Comparison of ENCODE assay signal across 23 mouse cellular contexts in genomic region chr6:52517272-52517671, GRCm38 (mm10).
A peak's percentile ranks its signal among the peaks of the same experiment; 100 is the strongest.
DNase-seq lines count a peak whose midpoint lies in the region; ATAC-seq lines count a peak whose summit lies in the region.
"Had no signal": no experiment of that assay in that cellular context is flagged by ENCODE, and none has a peak within 500 bp of the region (broad histone marks: within the 10 kb centered on the region; RNA-seq: fewer than 3 reads in every experiment).

No protein-coding gene starts in this region.

- H3K4me1 ChIP-seq in hindbrain, embryonic 16.5 days (ENCODE audit: control insufficient read depth, insufficient read depth, low read depth, low read length): no peaks in the 10 kb centered on the region
- H3K4me1 ChIP-seq in hindbrain, embryonic 12.5 days: peaks cover 3% of the 10 kb centered on the region; the same call in 1 of the 2 replicates
- H3K4me1 ChIP-seq in neural tube, embryonic 13.5 days (replicated peaks): peaks cover 19% of the 10 kb centered on the region
- H3K4me1 ChIP-seq in neural tube, embryonic 14.5 days (ENCODE audit: control insufficient read depth, insufficient read depth, low read length): peaks cover 13% of the 10 kb centered on the region
- peaks cover 19% of the 10 kb centered on the region; the same call in 1 of the 2 replicates for H3K4me1 ChIP-seq in neural tube, embryonic 15.5 days

- no peak overlapping the region for H3K4me2 ChIP-seq in hindbrain, embryonic 16.5 days (ENCODE audit: low read length)
- no peak overlapping the region for H3K4me2 ChIP-seq in hindbrain, embryonic 12.5 days (replicated peaks)
- no peak overlapping the region for H3K4me2 ChIP-seq in neural tube, embryonic 13.5 days
- H3K4me2 ChIP-seq in neural tube, embryonic 14.5 days (ENCODE audit: low read depth, low read length): no peak overlapping the region
- no peak overlapping the region for H3K4me2 ChIP-seq in neural tube, embryonic 15.5 days

- WGBS in hindbrain, embryonic 16.5 days: 56% methylated on average over 5 of the region's 5 CpGs
- WGBS in hindbrain, embryonic 12.5 days: 77% methylated on average over 5 of the region's 5 CpGs
- WGBS in neural tube, embryonic 13.5 days: 36% methylated on average over 5 of the region's 5 CpGs
- WGBS in neural tube, embryonic 14.5 days: 41% methylated on average over 5 of the region's 5 CpGs
- WGBS in neural tube, embryonic 15.5 days: 36% methylated on average over 5 of the region's 5 CpGs

- H3K27me3 ChIP-seq in hindbrain, embryonic 16.5 days (replicated peaks; ENCODE audit: control insufficient read depth, insufficient read depth, low read length): no peaks in the 10 kb centered on the region
- H3K27me3 ChIP-seq in hindbrain, embryonic 12.5 days: no peaks in the 10 kb centered on the region
- no peaks in the 10 kb centered on the region for H3K27me3 ChIP-seq in neural tube, embryonic 13.5 days
- no peaks in the 10 kb centered on the region for H3K27me3 ChIP-seq in neural tube, embryonic 14.5 days (ENCODE audit: control insufficient read depth, insufficient read depth, low read length)
- no peaks in the 10 kb centered on the region for H3K27me3 ChIP-seq in neural tube, embryonic 15.5 days (replicated peaks)
- H3K27me3 ChIP-seq: CH12.LX, Patski had no signal

- ATAC-seq in hindbrain, embryonic 16.5 days: peak; percentile 56
- no peak for ATAC-seq in hindbrain, embryonic 12.5 days (ENCODE audit: low FRiP score)
- peak; percentile 73 for ATAC-seq in neural tube, embryonic 13.5 days (ENCODE audit: low read depth)
- ATAC-seq in neural tube, embryonic 14.5 days (ENCODE audit: low read depth): peak; percentile 69; the same call in 1 of the 2 replicates
- peak; percentile 78; the same call in 1 of the 2 replicates for ATAC-seq in neural tube, embryonic 15.5 days (ENCODE audit: low FRiP score)
- ATAC-seq: activated CD4-positive, CD25-positive, alpha-beta regulatory T cell, adult 4 months; CD4-positive, CD25-positive, alpha-beta regulatory T cell, adult 4 months; Patski had no signal

- H3K4me3 ChIP-seq in hindbrain, embryonic 16.5 days (ENCODE audit: low read length): no peak overlapping the region
- H3K4me3 ChIP-seq in hindbrain, embryonic 12.5 days: no peak overlapping the region
- H3K4me3 ChIP-seq in neural tube, embryonic 13.5 days: no peak overlapping the region
- no peak overlapping the region for H3K4me3 ChIP-seq in neural tube, embryonic 14.5 days (ENCODE audit: low read depth, low read length)
- H3K4me3 ChIP-seq in neural tube, embryonic 15.5 days (replicated peaks): no peak overlapping the region

- H3K9me3 ChIP-seq in hindbrain, embryonic 16.5 days (ENCODE audit: control insufficient read depth, low read length): no peaks in the 10 kb centered on the region
- H3K9me3 ChIP-seq in hindbrain, embryonic 12.5 days (replicated peaks): no peaks in the 10 kb centered on the region
- H3K9me3 ChIP-seq in neural tube, embryonic 13.5 days: no peaks in the 10 kb centered on the region
- H3K9me3 ChIP-seq in neural tube, embryonic 14.5 days (ENCODE audit: control insufficient read depth, low read length): no peaks in the 10 kb centered on the region
- H3K9me3 ChIP-seq in neural tube, embryonic 15.5 days (replicated peaks): no peaks in the 10 kb centered on the region
- H3K9me3 ChIP-seq: G1E had no signal

- no peak for DNase-seq in neural tube, embryonic 10.5 days (ENCODE audit: extremely low spot score, low spot score)
- no peak for DNase-seq in gastrocnemius, postnatal 36 days
- no peak for DNase-seq in MN1 (ENCODE audit: low spot score)
- DNase-seq: adrenal gland, adult 2 months; adrenal gland, adult 8-10 months; adrenal gland, postnatal 10 days; adrenal gland, postnatal 14 days; adrenal gland, postnatal 25 days; adrenal gland, postnatal 36 days; B cell, adult 2 months; cerebellum, adult 11 months; cerebellum, adult 11-12 months; cerebellum, adult 18-20 months had no signal

- intact Hi-C loops in gastrocnemius, postnatal 36 days (cut with DNase I): no loop called here

- no peak overlapping the region for H3K27ac ChIP-seq in hindbrain, embryonic 16.5 days (ENCODE audit: low read depth, low read length)
- H3K27ac ChIP-seq in hindbrain, embryonic 12.5 days: no peak overlapping the region
- peak overlapping the region; percentile 74; the same call in 1 of the 2 replicates for H3K27ac ChIP-seq in neural tube, embryonic 13.5 days (replicated peaks)
- peak overlapping the region; percentile 45; the same call in 1 of the 2 replicates for H3K27ac ChIP-seq in neural tube, embryonic 14.5 days (ENCODE audit: low read depth, low read length)
- no peak overlapping the region; the same call in 1 of the 2 replicates for H3K27ac ChIP-seq in neural tube, embryonic 15.5 days (replicated peaks)

- H3K36me3 ChIP-seq in hindbrain, embryonic 16.5 days (ENCODE audit: control insufficient read depth, insufficient read depth, low read length): no peaks in the 10 kb centered on the region
- no peaks in the 10 kb centered on the region for H3K36me3 ChIP-seq in hindbrain, embryonic 12.5 days
- no peaks in the 10 kb centered on the region for H3K36me3 ChIP-seq in neural tube, embryonic 13.5 days
- no peaks in the 10 kb centered on the region for H3K36me3 ChIP-seq in neural tube, embryonic 14.5 days (ENCODE audit: control insufficient read depth, insufficient read depth, low read length)
- H3K36me3 ChIP-seq in neural tube, embryonic 15.5 days: no peaks in the 10 kb centered on the region
- H3K36me3 ChIP-seq: G1E had no signal

- H3K9ac ChIP-seq in hindbrain, embryonic 16.5 days (ENCODE audit: low read depth, low read length): no peak overlapping the region
- H3K9ac ChIP-seq in hindbrain, embryonic 12.5 days: no peak overlapping the region
- H3K9ac ChIP-seq in neural tube, embryonic 13.5 days: no peak overlapping the region
- no peak overlapping the region for H3K9ac ChIP-seq in neural tube, embryonic 14.5 days (replicated peaks; ENCODE audit: low read depth, low read length)
- H3K9ac ChIP-seq in neural tube, embryonic 15.5 days (replicated peaks): no peak overlapping the region

Comparison
In these comparisons a context has a peak if more than half of its experiments do, and no peak if none do; other contexts are left out.
1. H3K27ac ChIP-seq: peak in neural tube, embryonic 13.5 days (single experiment) and neural tube, embryonic 14.5 days (single experiment); none in hindbrain, embryonic 16.5 days (single experiment), hindbrain, embryonic 12.5 days (single experiment) and neural tube, embryonic 15.5 days (single experiment).